Mouse (Mus musculus): ENCODE measurements around the gene Gm10799.

DNA sequence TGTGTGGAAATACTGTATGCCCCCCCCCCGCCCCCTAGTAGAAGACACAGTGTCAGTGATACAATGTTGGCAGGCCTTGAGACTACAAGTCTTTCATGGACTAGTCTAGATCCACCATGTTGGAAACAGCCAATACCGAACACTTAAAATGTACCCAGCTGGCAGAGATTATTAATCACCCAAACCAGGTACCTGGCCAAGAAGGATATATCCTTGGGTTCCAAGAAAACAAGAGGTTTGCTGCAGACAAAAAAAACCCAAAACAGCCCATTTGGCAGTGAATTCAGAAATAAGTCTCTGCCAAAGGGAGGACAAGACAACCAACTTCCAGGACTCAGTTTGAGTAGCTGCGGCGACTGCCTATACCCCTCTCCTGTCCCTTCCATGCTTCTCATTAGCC, 43.7 kb downstream of the Gm10799 start:
- TF ChIP-seq CTCF (conservative IDR thresholded peaks at IDR 0.05; ENCODE audit: low read length) (no peak), NANOG (IDR thresholded peaks at IDR 0.05; ENCODE audit: borderline replicate concordance, low read length) (no peak), POU5F1 (IDR thresholded peaks at IDR 0.05; ENCODE audit: borderline replicate concordance, low read length) (no peak)

Data from E14TG2a.4 (cell line).